Comparison of ENCODE assay signal across 30 mouse cellular contexts in genomic region chr5:150306497-150306896, GRCm38 (mm10).
A peak's percentile ranks its signal among the peaks of the same experiment; 100 is the strongest.
DNase-seq lines count a peak whose midpoint lies in the region; ATAC-seq and TF ChIP-seq lines count a peak whose summit lies in the region.
"Had no signal": no experiment of that assay in that cellular context is flagged by ENCODE, and none has a peak within 500 bp of the region (broad histone marks: within the 10 kb centered on the region; RNA-seq: fewer than 3 reads in every experiment).

No protein-coding gene starts in this region.

- H3K27ac ChIP-seq in bone marrow macrophage, adult 2 months (ENCODE audit: insufficient read depth, low read depth, low read length) = no peak overlapping the region
- H3K27ac ChIP-seq in liver, postnatal 0 days (ENCODE audit: low read depth) = no peak overlapping the region
- H3K27ac ChIP-seq: embryonic facial prominence, embryonic 13.5 days; forebrain, embryonic 10.5 days; forebrain, embryonic 15.5 days; hindbrain, embryonic 12.5 days; hindbrain, postnatal 0 days; intestine, embryonic 15.5 days; limb, embryonic 12.5 days; liver, embryonic 15.5 days; stomach, embryonic 15.5 days had no signal

- peaks cover 7% of the 10 kb centered on the region for H3K4me1 ChIP-seq in bone marrow macrophage, adult 2 months (ENCODE audit: control insufficient read depth, insufficient read depth, low read length)
- no peaks in the 10 kb centered on the region for H3K4me1 ChIP-seq in liver, postnatal 0 days (ENCODE audit: insufficient read depth)
- H3K4me1 ChIP-seq: embryonic facial prominence, embryonic 13.5 days; forebrain, embryonic 10.5 days; forebrain, embryonic 15.5 days; hindbrain, embryonic 12.5 days; intestine, embryonic 15.5 days; limb, embryonic 12.5 days; liver, embryonic 15.5 days; stomach, embryonic 15.5 days had no signal

- H3K4me2 ChIP-seq in liver, postnatal 0 days (ENCODE audit: low read depth, low read length) = no peak overlapping the region
- H3K4me2 ChIP-seq: embryonic facial prominence, embryonic 13.5 days; forebrain, embryonic 15.5 days; heart, embryonic 11.5 days; hindbrain, embryonic 12.5 days; intestine, embryonic 15.5 days; limb, embryonic 12.5 days; liver, embryonic 15.5 days; stomach, embryonic 15.5 days had no signal

- no peaks in the 10 kb centered on the region for H3K27me3 ChIP-seq in liver, postnatal 0 days (ENCODE audit: insufficient read depth, low read length)
- H3K27me3 ChIP-seq: embryonic facial prominence, embryonic 13.5 days; forebrain, embryonic 15.5 days; hindbrain, embryonic 12.5 days; intestine, embryonic 15.5 days; limb, embryonic 12.5 days; liver, embryonic 15.5 days; Patski; stomach, embryonic 15.5 days had no signal

- TF ChIP-seq POLR2A in bone marrow macrophage, adult 2 months (IDR thresholded peaks at IDR 0.05; ENCODE audit: borderline replicate concordance, low read depth, low read length) = no peak

- H3K36me3 ChIP-seq in liver, postnatal 0 days (replicated peaks; ENCODE audit: insufficient read depth, low read length) = no peaks in the 10 kb centered on the region
- H3K36me3 ChIP-seq: embryonic facial prominence, embryonic 13.5 days; forebrain, embryonic 10.5 days; G1E; intestine, embryonic 15.5 days; limb, embryonic 12.5 days; liver, embryonic 15.5 days; stomach, embryonic 15.5 days had no signal

- H3K4me3 ChIP-seq in bone marrow macrophage, adult 2 months (ENCODE audit: insufficient read depth, low read length) = peak overlapping the region; percentile 15; the same call in 1 of the 2 replicates
- no peak overlapping the region for H3K4me3 ChIP-seq in liver, postnatal 0 days (ENCODE audit: low read depth, low read length)
- H3K4me3 ChIP-seq: embryonic facial prominence, embryonic 13.5 days; forebrain, embryonic 10.5 days; forebrain, embryonic 15.5 days; hindbrain, embryonic 12.5 days; intestine, embryonic 15.5 days; limb, embryonic 12.5 days; liver, embryonic 15.5 days; stomach, embryonic 15.5 days had no signal

- ATAC-seq in monocyte, adult 5-6 weeks (replicated peaks; ENCODE audit: insufficient number of reproducible peaks, low FRiP score, low TSS enrichment, poor library complexity, severe bottlenecking) = 0 out of 2 replicates have a peak, but pooled peaks have one; percentile 32
- no peak for ATAC-seq in liver, postnatal 0 days
- ATAC-seq: forebrain, embryonic 15.5 days; hindbrain, postnatal 0 days; intestine, embryonic 15.5 days; Patski had no signal

- 50% methylated on average over 5 of the region's 5 CpGs for WGBS in liver, postnatal 0 days (ENCODE audit: insufficient replicate concordance)

- no peak for TF ChIP-seq EP300 in liver, postnatal 0 days (IDR thresholded peaks at IDR 0.05; ENCODE audit: low read depth)

- no peak overlapping the region for H3K9ac ChIP-seq in liver, postnatal 0 days (replicated peaks)
- H3K9ac ChIP-seq: embryonic facial prominence, embryonic 13.5 days; forebrain, embryonic 15.5 days; hindbrain, embryonic 12.5 days; intestine, embryonic 15.5 days; limb, embryonic 12.5 days; liver, embryonic 15.5 days; stomach, embryonic 15.5 days had no signal

- no peak for TF ChIP-seq CTCF in bone marrow macrophage, adult 2 months (IDR thresholded peaks at IDR 0.05; ENCODE audit: low read depth, low read length)
- TF ChIP-seq CTCF in liver, postnatal 0 days (IDR thresholded peaks at IDR 0.05; ENCODE audit: low read depth) = no peak

- no peaks in the 10 kb centered on the region for H3K9me3 ChIP-seq in liver, postnatal 0 days (ENCODE audit: low read length)
- H3K9me3 ChIP-seq: embryonic facial prominence, embryonic 13.5 days; forebrain, embryonic 10.5 days; forebrain, embryonic 15.5 days; intestine, embryonic 15.5 days; liver, embryonic 15.5 days; stomach, embryonic 15.5 days had no signal

- DNase-seq in spleen, postnatal 36 days (ENCODE audit: low spot score in 2 of 2) = peak; percentile 30 to 59
- DNase-seq in spleen, postnatal 14 days (ENCODE audit: low spot score in 2 of 2) = no peak
- no peak for DNase-seq in ovary, postnatal 14 days (ENCODE audit: low spot score)
- no peak for DNase-seq in liver, postnatal 0 days
- DNase-seq in left cerebral cortex, adult 9 months (ENCODE audit: low spot score in 2 of 2) = no peak
- DNase-seq: adrenal gland, postnatal 10 days; cerebellum, adult 11-12 months; cerebellum, adult 9-11 months; heart, postnatal 36 days; kidney, adult 9 months; kidney, postnatal 10 days; layer of hippocampus, adult 9-11 months; lung, postnatal 4 days; midbrain, embryonic 14.5 days; right cerebral cortex, postnatal 25 days; thymus, postnatal 14 days had no signal

Comparison
In these comparisons a context has a peak if more than half of its experiments do, and no peak if none do; other contexts are left out.
1. DNase-seq: peak in spleen, postnatal 36 days (2 of 2); none in spleen, postnatal 14 days (0 of 2), ovary, postnatal 14 days (single experiment), liver, postnatal 0 days (single experiment) and left cerebral cortex, adult 9 months (0 of 2).